Mouse (Mus musculus) cerebellum, adult 2 months (tissue): ENCODE results near the gene Ush2a. TPM values are rescaled to one million over a fixed set of nuclear protein-coding genes. Genes with fewer than 3 reads are reported as not detected.
A peak's percentile ranks its signal among the peaks of the same experiment; 100 is the strongest.

Experiments
- DNase-seq, 2 experiments: peaks; one replicate each; pipeline ENCODE4 v3.0.0; 2021
- H3K27ac ChIP-seq: fragments of 200-500 bp; 2 replicates; pipeline ENCODE4 v1.5.1; 2012; ENCODE audit warnings: low read length, control low read depth, inconsistent platforms; ENCODE audit not compliant: insufficient read depth
- H3K27me3 ChIP-seq: fragments of 200-500 bp; 2 replicates; pipeline ENCODE4 v1.6.1; 2012; ENCODE audit warnings: inconsistent platforms, mild to moderate bottlenecking, low read length, moderate library complexity; ENCODE audit not compliant: control insufficient read depth, insufficient read depth
- H3K4me1 ChIP-seq: fragments of 200-500 bp; 2 replicates; pipeline ENCODE4 v1.6.1; 2011; ENCODE audit warnings: low read length; ENCODE audit not compliant: control insufficient read depth, insufficient read depth
- H3K4me3 ChIP-seq: fragments of 200-500 bp; replicated peaks from 2 replicates; pipeline ENCODE3; 2011; ENCODE audit warnings: mild to moderate bottlenecking, low read depth, low read length, control low read depth; ENCODE audit not compliant: insufficient read depth
- CTCF ChIP-seq: fragments of 200-500 bp; IDR thresholded peaks from 2 replicates; pipeline ENCODE4 v1.5.1; 2011; ENCODE audit warnings: low read depth, mild to moderate bottlenecking, control low read depth, low read length, moderate library complexity, borderline replicate concordance; ENCODE audit not compliant: insufficient read depth
- POLR2A ChIP-seq: fragments of 200-500 bp; IDR thresholded peaks from 2 replicates; pipeline ENCODE4 v1.6.1; 2011; ENCODE audit warnings: low read length, control low read depth, borderline replicate concordance; ENCODE audit not compliant: insufficient read depth
- WGBS: fragments of 180-500 bp; shearing (Covaris S2); methylation state at CpG from one replicate; pipeline ENCODE4 v1.1.7; 2018; 5-methylcytosine and 5-hydroxymethylcytosine counted together
- polyA plus RNA-seq: library from polyadenylated mRNA; depleted of rRNA; stranded (reverse); fragments of >200 nt; gene quantifications from 2 replicates; pipeline ENCODE4 v1.2.3, GENCODE M21; 2012

Ush2a gene
- polyA plus RNA-seq, 1 experiment: 0.07 TPM

GRCm38 (mm10) chr1:188456466-188457175 lies 194.8 kb downstream of the Ush2a start:
- WGBS: 67% methylated on average over 13 of the region's 13 CpGs
- TF ChIP-seq POLR2A: no peak
- no peak for TF ChIP-seq CTCF
- Histone ChIP-seq H3K27ac (no peak overlapping the region), H3K4me3 (no peak overlapping the region), H3K27me3 (no peaks in the 10 kb centered on the region), H3K4me1 (0 out of 2 replicates have a peak, but pooled peaks cover 2% of the 10 kb centered on the region)
- DNase-seq: no peak

- TF ChIP-seq CTCF (no peak), POLR2A (no peak)
- Histone ChIP-seq H3K27me3 (no peaks in the 10 kb centered on the region), H3K4me3 (no peak overlapping the region), H3K27ac (no peak overlapping the region), H3K4me1 (0 out of 2 replicates have a peak, but pooled peaks cover 2% of the 10 kb centered on the region)
- no peak for DNase-seq
- 38% methylated on average over 13 of the region's 13 CpGs for WGBS
These were observed 195.6 kb downstream of the Ush2a start for GRCm38 (mm10) chr1:188457221-188458008.

- H3K27me3 ChIP-seq: no peaks in the 10 kb centered on the region
- H3K27ac ChIP-seq: no peak overlapping the region
- 0 out of 2 replicates have a peak, but pooled peaks cover 2% of the 10 kb centered on the region for H3K4me1 ChIP-seq
- H3K4me3 ChIP-seq: no peak overlapping the region
- TF ChIP-seq POLR2A: no peak
- TF ChIP-seq CTCF: no peak
- DNase-seq: no peak
- 85% methylated on average over 2 of the region's 2 CpGs for WGBS
These were observed 199.4 kb downstream of the Ush2a start for GRCm38 (mm10) chr1:188461203-188461602.

- no peak for TF ChIP-seq CTCF
- no peak for TF ChIP-seq POLR2A
- Histone ChIP-seq H3K4me1 (no peaks in the 10 kb centered on the region), H3K27ac (no peak overlapping the region), H3K4me3 (no peak overlapping the region), H3K27me3 (no peaks in the 10 kb centered on the region)
- DNase-seq: no peak
These were observed 202.8 kb downstream of the Ush2a start for GRCm38 (mm10) chr1:188464653-188465052.

- TF ChIP-seq POLR2A (no peak), CTCF (no peak)
- no peaks in the 10 kb centered on the region for H3K4me1 ChIP-seq
- H3K27ac ChIP-seq: no peak overlapping the region
- 16% methylated on average over 10 of the region's 10 CpGs for WGBS
- H3K4me3 ChIP-seq: no peak overlapping the region
- peak; percentile 5 to 7 for DNase-seq
- H3K27me3 ChIP-seq: no peaks in the 10 kb centered on the region
These were observed 206.6 kb downstream of the Ush2a start for GRCm38 (mm10) chr1:188468371-188468783.

- H3K4me1 ChIP-seq: no peaks in the 10 kb centered on the region
- WGBS: 68% methylated on average over 5 of the region's 5 CpGs
- H3K27ac ChIP-seq: no peak overlapping the region
- DNase-seq: no peak
- no peaks in the 10 kb centered on the region for H3K27me3 ChIP-seq
- TF ChIP-seq CTCF (no peak), POLR2A (no peak)
- no peak overlapping the region for H3K4me3 ChIP-seq
These were observed 243.1 kb downstream of the Ush2a start for GRCm38 (mm10) chr1:188504958-188505357.

- H3K4me1 ChIP-seq: no peaks in the 10 kb centered on the region
- WGBS: 91% methylated on average over 8 of the region's 8 CpGs
- no peaks in the 10 kb centered on the region for H3K27me3 ChIP-seq
- DNase-seq: no peak
- H3K27ac ChIP-seq: no peak overlapping the region
- TF ChIP-seq CTCF (no peak), POLR2A (no peak)
- H3K4me3 ChIP-seq: no peak overlapping the region
These were observed 257.0 kb downstream of the Ush2a start for GRCm38 (mm10) chr1:188518792-188519191.
